Mouse (Mus musculus) frontal cortex, adult (tissue): ENCODE results near the gene Rab27a.
"Not testable (repeated sequence)": the region's sequence is repeated elsewhere in the genome, so short reads cannot be mapped to it uniquely, and the experiment has no call there.

Experiments
- ATAC-seq: cut with Nextera tagmentation; 2 replicates; pipeline ENCODE4 v1.9.2; 2017; ENCODE audit warnings: mild to moderate bottlenecking, moderate library complexity, mixed read lengths; ENCODE audit not compliant: low TSS enrichment

Gene Rab27a

GRCm38 (mm10) chr9:73045711-73046110 is 1.1 kb downstream of the Rab27a start:
- ATAC-seq, result no peak

GRCm38 (mm10) chr9:73047906-73048305 is 3.3 kb downstream of the Rab27a start:
- ATAC-seq, result no peak

- ATAC-seq, result no peak
Observed at GRCm38 (mm10) chr9:73048927-73049326, 4.3 kb downstream of the Rab27a start.

DNA sequence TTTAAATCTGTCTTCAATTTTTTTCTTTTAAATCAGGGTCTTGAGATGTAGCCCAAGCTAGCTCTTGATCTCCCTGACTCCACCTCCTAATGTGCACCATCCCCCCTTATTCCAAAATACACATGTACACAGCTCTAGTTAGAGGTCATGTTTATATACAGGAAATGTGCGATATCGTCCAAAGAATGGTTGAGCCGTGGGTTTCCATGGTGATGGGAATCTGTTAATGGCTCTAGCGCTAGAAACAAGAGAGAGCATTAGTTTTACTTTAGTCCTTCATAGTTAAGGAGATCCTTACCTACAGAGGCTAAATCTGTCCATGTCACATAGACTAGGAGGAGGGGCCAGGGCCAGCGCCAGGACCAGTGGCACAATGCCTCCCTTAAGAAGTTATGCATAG is 5.2 kb downstream of the Rab27a start:
- ATAC-seq, result no peak

DNA sequence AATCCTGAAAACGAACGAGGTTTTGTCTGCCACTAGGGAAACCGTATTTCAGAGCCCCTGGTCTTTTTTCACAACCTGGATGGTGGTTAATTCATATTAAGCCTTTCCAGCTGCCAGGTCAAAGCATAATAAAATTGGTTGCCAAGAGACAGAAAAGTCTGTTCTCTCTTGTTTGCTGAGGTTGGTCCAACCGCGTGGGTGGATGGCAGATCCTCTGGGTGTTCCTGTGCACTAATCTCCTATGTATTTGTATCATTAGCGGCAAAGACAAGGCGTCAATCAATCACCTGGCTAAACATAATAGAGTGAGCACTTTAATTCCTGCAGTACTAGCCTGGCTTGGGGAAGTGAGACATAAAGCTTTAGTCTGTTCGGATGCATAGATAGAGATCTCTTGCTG is 6.0 kb downstream of the Rab27a start:
- ATAC-seq, result no peak

GRCm38 (mm10) chr9:73055441-73055911 is 10.8 kb downstream of the Rab27a start:
- no peak for ATAC-seq

GRCm38 (mm10) chr9:73059224-73059623 is 14.6 kb downstream of the Rab27a start:
- ATAC-seq, result no peak

DNA sequence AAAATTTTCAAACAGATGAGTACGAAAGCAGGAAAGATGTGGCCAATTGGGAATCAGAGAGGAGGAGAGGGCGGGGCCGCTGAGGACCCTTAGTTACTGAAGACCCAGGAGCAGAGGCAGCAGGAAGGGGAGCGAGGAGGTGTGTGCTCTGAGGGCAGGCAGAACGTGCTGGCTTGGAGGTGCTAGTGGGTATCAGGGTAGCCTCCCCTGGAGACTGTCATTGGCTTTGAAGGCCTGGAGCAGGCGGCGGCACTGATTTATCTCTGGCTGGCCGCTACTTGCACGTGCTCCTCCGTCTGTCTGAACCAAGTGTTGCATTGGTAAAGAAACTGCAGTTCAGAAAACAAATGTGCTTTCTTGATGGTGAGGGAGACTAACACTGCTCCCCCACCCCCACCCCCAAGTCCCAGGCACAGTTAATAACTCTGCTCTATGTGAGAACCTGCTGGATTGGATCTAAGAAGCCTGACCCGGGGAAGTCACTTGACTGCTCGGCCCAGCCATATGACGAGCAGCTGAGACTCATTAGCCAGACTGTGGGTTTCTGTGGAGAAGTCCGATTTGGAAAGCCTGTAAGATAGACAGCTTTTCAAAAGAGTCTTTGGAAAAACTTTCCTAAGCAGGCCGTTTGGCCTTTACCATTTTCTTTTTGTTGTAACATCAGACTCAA is 19.1 kb downstream of the Rab27a start:
- ATAC-seq, result no peak

GRCm38 (mm10) chr9:73067086-73067485 is 22.4 kb downstream of the Rab27a start:
- ATAC-seq, result no peak

GRCm38 (mm10) chr9:73068230-73068679 is 23.6 kb downstream of the Rab27a start:
- ATAC-seq, result peak; percentile 83

- ATAC-seq, result no peak
Observed at GRCm38 (mm10) chr9:73068688-73069087, 24.0 kb downstream of the Rab27a start.

DNA sequence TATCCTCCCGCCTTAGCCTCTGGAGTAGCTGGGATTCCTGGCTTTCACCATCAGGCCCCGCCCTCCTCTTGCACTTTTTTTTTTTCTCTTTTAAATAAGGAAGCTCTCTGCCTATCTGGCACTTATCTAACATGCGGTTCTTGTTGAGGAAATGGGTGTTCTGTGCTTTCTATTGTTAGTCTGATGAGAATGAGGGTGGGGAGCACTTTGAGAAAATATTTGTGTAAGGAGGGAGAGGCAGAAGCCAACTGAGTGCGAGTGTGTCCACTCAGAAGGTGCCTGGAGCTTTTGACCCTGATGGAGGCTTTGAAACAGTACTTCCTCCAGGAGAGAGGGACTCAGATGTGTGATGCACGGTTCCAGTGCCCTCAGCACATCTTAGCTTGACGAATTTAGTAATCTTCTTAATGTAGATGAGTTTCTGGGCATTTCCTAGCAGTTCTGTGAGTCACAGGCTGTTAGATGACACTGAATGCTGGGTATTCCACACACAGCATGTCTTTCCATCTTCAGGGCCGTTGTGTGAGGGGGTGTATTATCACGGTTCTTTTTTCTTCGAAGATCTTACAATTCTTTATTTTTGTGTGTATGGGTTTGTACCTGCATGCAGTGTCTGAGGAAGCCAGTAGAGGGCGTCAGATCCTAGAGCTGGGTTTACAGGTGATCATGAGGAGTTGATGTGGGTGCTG is 26.5 kb downstream of the Rab27a start:
- ATAC-seq, result peak; percentile 81

- no peak for ATAC-seq
Observed at GRCm38 (mm10) chr9:73072426-73072825, 27.8 kb downstream of the Rab27a start.

DNA sequence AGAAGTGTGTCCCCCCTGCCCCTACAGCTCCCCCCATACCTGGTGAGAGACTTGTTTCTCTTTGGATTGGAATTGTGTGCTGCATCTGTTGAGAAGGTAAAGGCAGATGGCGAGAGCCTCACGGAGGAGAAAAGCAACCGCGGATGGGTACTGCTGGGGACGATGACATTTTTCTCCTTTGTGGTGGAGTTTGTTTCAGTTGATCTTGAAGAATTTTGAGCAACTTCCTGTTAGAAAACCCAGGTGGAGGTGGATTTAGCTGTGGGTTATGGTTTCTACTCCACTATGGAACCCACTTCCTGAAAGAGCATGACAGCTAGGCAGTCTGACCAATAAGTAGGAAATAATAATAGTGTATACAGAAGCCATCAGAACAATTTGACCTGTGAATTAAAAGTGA is 28.5 kb downstream of the Rab27a start:
- no peak for ATAC-seq

DNA sequence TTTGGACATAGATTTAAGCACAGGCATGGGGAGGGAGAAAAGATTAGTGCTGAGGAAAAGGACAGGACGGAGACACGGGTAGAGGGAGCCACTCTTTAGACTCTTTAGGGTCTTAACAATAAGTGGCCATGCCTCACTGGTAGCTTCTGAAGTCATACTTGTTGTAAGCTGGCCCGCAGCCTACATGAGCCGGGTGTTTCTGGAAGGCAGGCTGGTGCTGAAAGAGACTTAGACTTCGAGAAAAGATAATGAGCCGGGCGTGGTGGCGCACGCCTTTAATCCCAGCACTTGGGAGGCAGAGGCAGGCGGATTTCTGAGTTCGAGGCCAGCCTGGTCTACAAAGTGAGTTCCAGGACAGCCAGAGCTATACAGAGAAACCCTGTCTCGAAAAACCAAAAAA is 34.7 kb downstream of the Rab27a start:
- ATAC-seq, result not testable (repeated sequence)

- no peak for ATAC-seq
Observed at GRCm38 (mm10) chr9:73079801-73080325, 35.2 kb downstream of the Rab27a start.

- ATAC-seq, result no peak
Observed at GRCm38 (mm10) chr9:73082291-73083000, 37.8 kb downstream of the Rab27a start.

- ATAC-seq, result no peak
Observed at GRCm38 (mm10) chr9:73083956-73084355, 39.3 kb downstream of the Rab27a start.

DNA sequence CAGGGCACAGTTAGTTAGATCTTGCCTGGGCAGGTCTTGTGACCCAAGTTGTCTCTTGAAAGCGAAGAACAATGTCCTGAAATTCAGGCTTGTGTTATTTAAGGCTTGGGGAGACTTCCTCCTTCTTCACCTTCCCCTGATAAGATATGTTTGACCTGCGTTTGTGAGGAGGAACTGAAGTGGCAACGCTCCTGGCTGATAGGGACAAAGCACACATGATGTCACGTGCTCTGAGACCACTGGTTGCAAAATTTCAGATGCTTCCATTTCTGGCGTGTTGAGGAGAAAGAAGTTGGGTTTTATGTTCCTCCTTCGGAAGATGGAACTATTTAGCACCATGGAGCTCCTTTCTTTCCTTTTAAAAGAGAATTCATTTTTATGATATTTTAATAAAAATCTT is 41.2 kb downstream of the Rab27a start:
- ATAC-seq, result no peak

DNA sequence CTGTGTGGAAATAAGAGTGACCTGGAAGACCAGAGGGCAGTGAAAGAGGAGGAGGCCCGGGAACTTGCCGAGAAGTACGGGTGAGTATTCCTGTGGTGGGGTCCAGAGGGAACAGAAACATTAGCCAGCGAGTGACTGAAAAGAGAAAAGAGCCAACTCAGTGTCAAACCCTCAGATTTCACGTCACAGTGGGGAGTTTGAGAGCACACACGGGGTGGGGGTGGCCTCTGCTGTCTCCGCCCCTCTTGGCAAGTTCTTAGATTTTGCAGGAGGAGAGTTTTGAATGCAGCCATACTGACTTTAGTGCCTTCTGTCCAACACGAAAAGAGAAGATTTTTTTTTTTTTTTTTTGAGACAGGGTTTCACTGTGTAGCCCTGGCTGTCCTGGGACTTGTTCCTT is 42.5 kb downstream of the Rab27a start:
- no peak for ATAC-seq

DNA sequence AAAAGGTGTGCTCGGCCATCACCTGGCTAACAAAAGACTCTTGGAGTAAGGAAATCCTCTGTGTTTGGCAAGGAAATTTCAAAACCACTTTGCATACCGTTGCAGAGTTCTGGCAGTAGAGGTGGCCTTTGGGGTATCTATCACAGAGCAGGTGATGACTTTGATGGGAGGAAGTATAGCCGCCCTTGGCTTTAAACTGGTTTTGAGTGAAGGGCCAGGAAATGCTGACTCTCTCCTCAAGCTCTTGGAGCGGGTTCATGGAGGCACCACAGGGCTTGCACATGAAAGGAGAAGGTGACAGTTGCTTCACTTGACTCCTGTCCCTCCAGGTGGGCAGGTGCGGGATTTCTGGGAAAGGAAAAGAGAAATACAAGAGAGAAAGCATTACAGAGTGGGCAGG is 42.9 kb downstream of the Rab27a start:
- no peak for ATAC-seq

- no peak for ATAC-seq
Observed at GRCm38 (mm10) chr9:73089222-73089920, 44.7 kb downstream of the Rab27a start.
